Mouse (Mus musculus) neural tube, embryonic 15.5 days (tissue): ENCODE results near the gene Rps21. TPM values are rescaled to one million over a fixed set of nuclear protein-coding genes. Genes with fewer than 3 reads are reported as not detected.

Experiments
- ATAC-seq: fragments of 200-750 bp; cut with Nextera tagmentation; 2 replicates; pipeline ENCODE4 v1.8.0; 2017; ENCODE audit warnings: mild to moderate bottlenecking, moderate TSS enrichment, moderate library complexity; ENCODE audit not compliant: low FRiP score
- H3K27ac ChIP-seq: fragments of 300-500 bp; sonication (generic); replicated peaks from 2 replicates; pipeline ENCODE4 v1.5.1; 2015; ENCODE audit warnings: mild to moderate bottlenecking, inconsistent platforms
- H3K27me3 ChIP-seq: fragments of 300-500 bp; sonication (generic); replicated peaks from 2 replicates; pipeline ENCODE4 v1.6.1; 2015; ENCODE audit warnings: inconsistent platforms
- H3K36me3 ChIP-seq: fragments of 300-500 bp; sonication (generic); 2 replicates; pipeline ENCODE4 v1.6.1; 2015; ENCODE audit warnings: inconsistent platforms
- H3K4me1 ChIP-seq: fragments of 300-500 bp; sonication (generic); 2 replicates; pipeline ENCODE4 v1.6.1; 2015; ENCODE audit warnings: inconsistent platforms
- H3K4me2 ChIP-seq: fragments of 300-500 bp; sonication (generic); 2 replicates; pipeline ENCODE4 v1.6.1; 2015; ENCODE audit warnings: inconsistent platforms, mild to moderate bottlenecking, moderate library complexity
- H3K4me3 ChIP-seq: fragments of 300-500 bp; sonication (generic); replicated peaks from 2 replicates; pipeline ENCODE4 v1.5.1; 2015; ENCODE audit warnings: mild to moderate bottlenecking, inconsistent platforms
- H3K9ac ChIP-seq: fragments of 300-500 bp; sonication (generic); replicated peaks from 2 replicates; pipeline ENCODE4 v1.6.1; 2015; ENCODE audit warnings: mild to moderate bottlenecking, inconsistent platforms
- H3K9me3 ChIP-seq: fragments of 300-500 bp; sonication (generic); replicated peaks from 2 replicates; pipeline ENCODE4 v1.6.1; 2016; ENCODE audit warnings: inconsistent platforms
- WGBS: fragments of 180-500 bp; shearing (Covaris S2); methylation state at CpG from one replicate; pipeline ENCODE4 v1.1.7; 2015; ENCODE audit warnings: mixed read lengths; 5-methylcytosine and 5-hydroxymethylcytosine counted together
- polyA plus RNA-seq: library from polyadenylated mRNA; unstranded; fragments of >200 nt; fragmentation: Nextera tagmentation; extraction: Ambion mirVana; gene quantifications from 2 replicates; pipeline ENCODE4 v1.2.1, GENCODE M21; 2015

Gene Rps21
- 382 and 405 TPM in 2 replicates for polyA plus RNA-seq

GRCm38 (mm10) chr2:180257001-180257521 lies at the start of gene Rps21:
TSS of gene Rps21 (plus strand) at chr2:180257377.
- Histone ChIP-seq H3K36me3 (peaks cover 36% of the 10 kb centered on the region), H3K27me3 (no peaks in the 10 kb centered on the region), H3K4me1 (peaks cover 26% of the 10 kb centered on the region), H3K4me2 (peak within 1 kb of the TSS; percentile 88), H3K27ac (peak within 1 kb of the TSS; percentile 91), H3K9ac (peak within 1 kb of the TSS; percentile 95), H3K9me3 (no peaks in the 10 kb centered on the region), H3K4me3 (peak within 1 kb of the TSS; percentile 84)
- under 1% methylated on average over 37 of the region's 38 CpGs for WGBS
- peak; percentile 96 for ATAC-seq

DNA sequence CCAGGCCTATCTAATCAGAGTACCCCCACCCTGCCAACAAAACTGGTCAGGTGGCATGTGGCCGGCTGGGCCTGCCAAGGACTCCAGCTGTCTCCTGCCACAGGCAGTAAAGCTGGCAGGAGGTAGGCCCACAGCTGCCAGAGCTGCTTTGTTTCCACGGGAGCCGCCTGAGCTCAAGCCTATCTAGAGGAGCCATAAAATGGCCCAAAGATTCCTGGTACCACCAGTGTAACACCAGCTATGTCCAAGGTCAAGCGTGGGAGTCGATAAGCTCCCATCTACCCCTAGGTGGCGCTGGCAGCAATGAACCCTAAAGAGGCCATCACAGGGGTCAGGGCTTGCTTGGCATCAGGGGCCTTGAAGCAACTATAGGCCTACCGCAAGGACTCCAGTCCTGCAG lies 49.3 kb upstream of the Rps21 start:
- Histone ChIP-seq H3K4me3 (no peak overlapping the region), H3K27ac (no peak overlapping the region), H3K9me3 (no peaks in the 10 kb centered on the region), H3K4me1 (peaks cover 26% of the 10 kb centered on the region), H3K36me3 (no peaks in the 10 kb centered on the region), H3K27me3 (no peaks in the 10 kb centered on the region), H3K9ac (no peak overlapping the region), H3K4me2 (no peak overlapping the region)
- 0 out of 2 replicates have a peak, but pooled peaks have one; percentile 16 for ATAC-seq
- WGBS: 38% methylated on average over 7 of the region's 7 CpGs

- Histone ChIP-seq H3K9me3 (no peaks in the 10 kb centered on the region), H3K9ac (no peak overlapping the region), H3K4me1 (peaks cover 26% of the 10 kb centered on the region), H3K27me3 (no peaks in the 10 kb centered on the region), H3K36me3 (no peaks in the 10 kb centered on the region), H3K27ac (no peak overlapping the region), H3K4me3 (no peak overlapping the region), H3K4me2 (no peak overlapping the region)
- 89% methylated on average over 1 of the region's 1 CpGs for WGBS
- ATAC-seq: no peak
Measured at GRCm38 (mm10) chr2:180208976-180209375, 48.2 kb upstream of the Rps21 start.

- H3K27me3 ChIP-seq: no peaks in the 10 kb centered on the region
- no peak overlapping the region for H3K4me2 ChIP-seq
- no peak overlapping the region for H3K4me3 ChIP-seq
- no peak overlapping the region for H3K27ac ChIP-seq
- WGBS: 96% methylated on average over 3 of the region's 3 CpGs
- no peaks in the 10 kb centered on the region for H3K36me3 ChIP-seq
- peaks cover 14% of the 10 kb centered on the region; the same call in 1 of the 2 replicates for H3K4me1 ChIP-seq
- no peaks in the 10 kb centered on the region for H3K9me3 ChIP-seq
- ATAC-seq: no peak
- H3K9ac ChIP-seq: no peak overlapping the region
Measured at GRCm38 (mm10) chr2:180212255-180212654, 44.9 kb upstream of the Rps21 start.

- Histone ChIP-seq H3K9ac (no peak overlapping the region), H3K4me3 (no peak overlapping the region), H3K4me2 (no peak overlapping the region), H3K27ac (no peak overlapping the region), H3K4me1 (peaks cover 18% of the 10 kb centered on the region; the same call in 1 of the 2 replicates), H3K36me3 (no peaks in the 10 kb centered on the region), H3K27me3 (no peaks in the 10 kb centered on the region), H3K9me3 (no peaks in the 10 kb centered on the region)
- ATAC-seq: no peak
- 82% methylated on average over 4 of the region's 4 CpGs for WGBS
Measured at GRCm38 (mm10) chr2:180214352-180214978, 42.7 kb upstream of the Rps21 start.

DNA sequence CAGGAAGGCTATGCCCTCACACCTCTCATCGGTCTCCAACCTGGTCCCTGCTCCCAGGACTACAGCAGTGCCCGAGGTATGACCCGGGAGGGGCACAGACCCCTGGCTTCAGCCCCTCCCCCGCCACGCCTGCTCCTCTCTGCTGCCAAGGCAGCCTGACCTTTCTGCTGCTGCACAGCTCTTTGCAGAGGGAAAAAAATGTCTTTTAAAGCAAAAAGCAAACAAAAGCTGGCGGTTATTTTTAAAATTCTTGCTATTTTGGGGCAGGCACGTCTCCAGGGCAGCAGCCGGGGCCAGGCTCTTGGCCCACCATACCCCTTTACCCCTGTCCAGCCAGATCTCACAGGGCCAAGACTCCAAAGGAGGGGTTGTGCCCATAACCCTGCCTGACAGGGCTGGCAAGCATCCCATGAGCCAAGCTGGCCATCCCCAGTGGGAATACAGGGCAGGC lies 42.1 kb upstream of the Rps21 start:
- H3K9ac ChIP-seq: no peak overlapping the region
- H3K4me3 ChIP-seq: no peak overlapping the region
- H3K9me3 ChIP-seq: no peaks in the 10 kb centered on the region
- no peaks in the 10 kb centered on the region for H3K27me3 ChIP-seq
- H3K27ac ChIP-seq: no peak overlapping the region
- no peak overlapping the region for H3K4me2 ChIP-seq
- peaks cover 18% of the 10 kb centered on the region; the same call in 1 of the 2 replicates for H3K4me1 ChIP-seq
- H3K36me3 ChIP-seq: no peaks in the 10 kb centered on the region
- WGBS: 70% methylated on average over 8 of the region's 8 CpGs
- ATAC-seq: no peak

- H3K4me1 ChIP-seq: peaks cover 18% of the 10 kb centered on the region; the same call in 1 of the 2 replicates
- H3K9me3 ChIP-seq: no peaks in the 10 kb centered on the region
- no peak overlapping the region for H3K27ac ChIP-seq
- no peak for ATAC-seq
- no peak overlapping the region for H3K4me3 ChIP-seq
- H3K27me3 ChIP-seq: no peaks in the 10 kb centered on the region
- H3K36me3 ChIP-seq: no peaks in the 10 kb centered on the region
- WGBS: 82% methylated on average over 6 of the region's 6 CpGs
- no peak overlapping the region for H3K4me2 ChIP-seq
- H3K9ac ChIP-seq: no peak overlapping the region
Measured at GRCm38 (mm10) chr2:180215951-180216350, 41.2 kb upstream of the Rps21 start.

- ATAC-seq: no peak
- H3K36me3 ChIP-seq: no peaks in the 10 kb centered on the region
- no peak overlapping the region for H3K27ac ChIP-seq
- H3K4me2 ChIP-seq: no peak overlapping the region
- H3K4me1 ChIP-seq: peaks cover 18% of the 10 kb centered on the region
- H3K4me3 ChIP-seq: no peak overlapping the region
- no peaks in the 10 kb centered on the region for H3K9me3 ChIP-seq
- 74% methylated on average over 5 of the region's 5 CpGs for WGBS
- no peaks in the 10 kb centered on the region for H3K27me3 ChIP-seq
- H3K9ac ChIP-seq: no peak overlapping the region
Measured at GRCm38 (mm10) chr2:180216921-180217320, 40.3 kb upstream of the Rps21 start.

GRCm38 (mm10) chr2:180217587-180217986 lies 39.6 kb upstream of the Rps21 start:
- Histone ChIP-seq H3K4me3 (no peak overlapping the region), H3K4me2 (no peak overlapping the region), H3K9me3 (no peaks in the 10 kb centered on the region), H3K27ac (no peak overlapping the region), H3K4me1 (peaks cover 23% of the 10 kb centered on the region), H3K36me3 (no peaks in the 10 kb centered on the region), H3K9ac (no peak overlapping the region), H3K27me3 (no peaks in the 10 kb centered on the region)
- ATAC-seq: no peak
- 92% methylated on average over 8 of the region's 8 CpGs for WGBS

DNA sequence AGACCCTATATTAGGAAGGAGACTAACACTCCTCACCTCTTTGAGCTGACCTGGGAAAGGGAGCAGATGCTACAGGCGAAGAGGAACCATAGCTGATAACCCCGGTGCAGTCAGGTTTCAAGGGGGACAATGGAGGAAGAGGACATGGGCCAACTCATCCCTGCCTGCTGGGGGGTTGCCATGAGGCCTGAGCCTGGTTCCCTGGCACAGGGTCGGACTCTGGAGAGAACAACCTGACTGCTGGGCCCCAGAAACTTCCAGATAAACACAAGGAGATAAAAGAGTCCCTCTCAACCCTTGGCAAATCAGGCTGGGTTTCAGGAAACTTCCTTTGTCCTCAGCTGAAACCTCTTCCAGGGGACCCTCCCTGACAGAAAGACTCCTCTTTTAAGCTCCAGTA lies 38.9 kb upstream of the Rps21 start:
- ATAC-seq: no peak
- H3K9me3 ChIP-seq: no peaks in the 10 kb centered on the region
- H3K9ac ChIP-seq: no peak overlapping the region
- H3K27ac ChIP-seq: no peak overlapping the region
- peaks cover 4% of the 10 kb centered on the region; the same call in 1 of the 2 replicates for H3K27me3 ChIP-seq
- WGBS: 81% methylated on average over 3 of the region's 3 CpGs
- no peak overlapping the region for H3K4me3 ChIP-seq
- no peaks in the 10 kb centered on the region for H3K36me3 ChIP-seq
- peaks cover 23% of the 10 kb centered on the region for H3K4me1 ChIP-seq
- no peak overlapping the region for H3K4me2 ChIP-seq

DNA sequence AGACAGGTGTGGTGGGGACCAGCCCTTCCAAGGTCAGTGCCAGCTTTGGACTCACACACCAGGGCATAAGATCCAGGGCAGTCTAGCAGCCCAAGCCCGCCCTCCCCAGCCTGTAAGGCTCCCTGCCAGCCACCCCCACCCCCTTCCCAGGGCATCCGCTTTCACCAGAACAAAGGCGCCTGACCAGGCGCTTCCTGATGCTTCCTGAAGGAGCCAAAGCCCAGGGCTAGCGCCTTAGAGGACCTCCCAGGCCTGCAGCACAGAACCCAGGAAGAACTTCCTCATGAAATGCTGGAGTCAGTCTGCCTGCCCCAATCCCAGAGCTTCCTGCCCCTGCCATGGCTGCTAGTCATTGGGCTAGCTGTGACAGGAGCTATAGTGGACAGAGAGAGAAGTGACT lies 38.5 kb upstream of the Rps21 start:
- H3K4me2 ChIP-seq: no peak overlapping the region
- no peaks in the 10 kb centered on the region for H3K36me3 ChIP-seq
- no peak for ATAC-seq
- no peak overlapping the region for H3K4me3 ChIP-seq
- peaks cover 23% of the 10 kb centered on the region for H3K4me1 ChIP-seq
- H3K9ac ChIP-seq: no peak overlapping the region
- 39% methylated on average over 4 of the region's 5 CpGs for whole genome bisulfite sequencing
- no peaks in the 10 kb centered on the region for H3K9me3 ChIP-seq
- peaks cover 9% of the 10 kb centered on the region; the same call in 1 of the 2 replicates for H3K27me3 ChIP-seq
- H3K27ac ChIP-seq: peak overlapping the region; percentile 25; the same call in 1 of the 2 replicates
